Mouse (Mus musculus): Measurements from ENCODE around the gene Eefsec.

GRCm38 (mm10) chr6:88319735-88320134, 126.6 kb downstream of the Eefsec start:
- no peak for TF ChIP-seq CTCF (IDR thresholded peaks at IDR 0.05; ENCODE audit: control insufficient read depth, insufficient read depth, low read length)
- TF ChIP-seq POLR2A (IDR thresholded peaks at IDR 0.05; ENCODE audit: borderline replicate concordance, control insufficient read depth, low read depth, low read length): no peak

Measured in bone marrow, adult 2 months (tissue).